Mouse (Mus musculus): ENCODE results near the gene Gm20388. TPM values are rescaled to one million over a fixed set of nuclear protein-coding genes. Genes with fewer than 3 reads are reported as not detected.

The Gm20388 gene
- total RNA-seq, 2 experiments from 2014 or later: 2.4 to 2.6 TPM

DNA sequence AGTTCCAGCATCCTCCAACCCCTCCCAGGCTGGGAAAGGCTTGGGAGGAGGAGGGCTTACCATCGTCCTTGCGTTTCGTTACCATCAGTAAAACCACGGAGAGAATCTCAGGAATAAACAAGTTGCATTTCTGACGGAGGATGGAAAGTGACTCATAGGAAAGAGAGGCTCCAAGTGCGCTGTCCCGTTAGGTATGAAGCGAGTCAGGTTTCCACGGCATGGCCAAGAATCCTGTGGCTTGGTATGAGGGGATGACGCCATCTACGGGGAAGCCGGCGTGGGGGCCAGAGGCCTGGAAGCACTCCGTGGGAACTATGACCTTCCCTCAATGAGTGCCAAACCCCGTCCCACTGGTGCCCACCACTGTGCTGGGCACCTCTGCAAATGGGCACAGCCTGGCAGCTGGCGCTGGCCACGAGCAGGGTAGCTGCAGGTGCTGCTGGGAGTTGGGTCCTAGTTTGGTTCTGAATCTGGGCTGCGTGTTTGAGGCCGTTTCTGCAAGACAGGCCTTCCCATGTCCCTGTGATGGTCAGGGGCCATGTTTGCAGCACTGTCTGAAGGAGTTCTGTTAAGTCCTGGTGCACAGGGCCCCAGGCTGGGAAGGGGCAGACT, 2275.8 kb downstream of the Gm20388 start:
- intact Hi-C loops (cut with DNase I): no loop called here
- DNase-seq (ENCODE audit: extremely low spot score in 1 of 2, low spot score in 2 of 2): no peak
- TF ChIP-seq CTCF (IDR thresholded peaks at IDR 0.05): no peak
- Histone ChIP-seq H3K4me3 (no peak overlapping the region), H3K27ac (no peak overlapping the region)

DNA sequence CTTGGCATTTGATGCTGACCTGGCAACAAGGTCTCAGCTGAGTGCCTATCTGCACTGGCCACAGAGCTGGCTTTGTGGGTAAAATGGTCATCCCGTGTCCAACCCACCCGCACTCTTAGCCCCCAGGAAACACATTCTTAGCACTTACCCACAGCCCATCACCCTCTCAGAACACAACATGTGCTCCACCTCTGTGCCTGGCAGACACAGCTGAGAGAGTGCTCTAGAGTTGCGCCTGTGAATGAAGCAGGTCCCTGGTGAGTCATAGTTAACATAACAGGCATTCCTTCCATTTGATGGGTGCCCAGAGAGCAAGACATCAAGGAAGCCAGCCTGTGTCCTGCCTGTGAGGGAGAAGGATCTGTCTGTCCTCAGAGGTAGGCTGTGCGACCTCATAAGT, 2276.6 kb downstream of the Gm20388 start:
- intact Hi-C loops (cut with DNase I): no loop called here
- H3K4me3 ChIP-seq: no peak overlapping the region
- TF ChIP-seq CTCF (IDR thresholded peaks at IDR 0.05): no peak
- no peak for DNase-seq (ENCODE audit: extremely low spot score in 1 of 2, low spot score in 2 of 2)
- H3K27ac ChIP-seq: no peak overlapping the region

DNA sequence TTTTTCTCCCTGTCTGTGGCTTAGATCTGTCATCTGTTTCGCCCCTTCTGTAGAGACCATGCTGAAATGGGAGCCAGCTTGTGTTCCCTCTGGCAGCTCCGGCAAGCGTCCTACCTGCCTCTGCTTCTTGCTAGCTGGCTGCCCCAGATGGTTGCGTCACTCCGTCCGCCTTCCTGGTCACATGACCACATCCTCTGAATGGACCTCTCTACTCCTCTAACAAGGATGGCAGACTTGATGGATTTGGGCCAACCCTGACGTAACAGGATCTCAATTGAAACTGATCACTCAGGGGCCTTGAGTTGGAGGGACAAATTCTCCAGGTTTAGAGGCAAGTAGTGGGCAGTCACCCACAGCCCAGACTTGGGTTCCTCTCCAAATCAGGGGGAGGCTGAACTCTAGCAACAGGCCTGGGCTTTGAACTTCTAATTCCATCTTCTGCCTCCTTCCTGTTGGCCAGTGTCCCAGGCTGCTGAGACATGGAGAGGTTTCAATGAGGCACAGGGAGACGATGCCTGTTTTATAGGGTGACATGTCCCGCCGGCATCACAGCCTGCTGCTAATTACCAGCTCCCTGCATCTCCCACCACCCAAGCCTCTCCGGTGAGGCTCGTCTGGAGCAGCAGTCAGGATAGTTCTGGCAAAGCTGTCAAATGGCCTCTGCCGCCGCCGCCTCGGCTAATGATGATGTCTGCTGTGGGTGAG, 2279.9 kb downstream of the Gm20388 start:
- H3K4me3 ChIP-seq: no peak overlapping the region
- intact Hi-C loops (cut with DNase I): loop anchor here (2.0 kb wide), 1 partner anchor 40 kb away; no protein-coding TSS in a partner anchor
- no peak for TF ChIP-seq CTCF (IDR thresholded peaks at IDR 0.05)
- H3K27ac ChIP-seq: no peak overlapping the region
- peak; percentile 32 to 33 for DNase-seq (ENCODE audit: extremely low spot score in 1 of 2, low spot score in 2 of 2)

DNA sequence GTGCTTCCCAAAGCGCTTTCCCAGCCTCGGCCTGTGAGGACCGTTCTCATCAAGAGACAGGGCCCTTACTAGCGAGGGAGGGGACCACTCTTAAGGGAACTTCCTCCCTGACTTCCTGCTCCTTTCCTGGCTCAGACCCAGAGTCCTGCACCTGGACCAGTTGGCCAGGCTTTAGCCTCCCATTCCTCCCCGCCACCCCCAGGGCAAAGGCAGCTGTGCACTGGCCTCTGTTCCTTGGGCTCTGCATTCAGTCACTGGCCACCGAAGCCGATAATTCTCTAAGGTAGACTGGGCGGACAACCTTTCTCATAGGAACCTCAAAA, 2280.4 kb downstream of the Gm20388 start:
- Histone ChIP-seq H3K27ac (no peak overlapping the region), H3K4me3 (no peak overlapping the region)
- no peak for TF ChIP-seq CTCF (IDR thresholded peaks at IDR 0.05)
- DNase-seq (ENCODE audit: extremely low spot score in 1 of 2, low spot score in 2 of 2): no peak
- intact Hi-C loops (cut with DNase I): loop anchor here (2.0 kb wide), 1 partner anchor 40 kb away; no protein-coding TSS in a partner anchor

DNA sequence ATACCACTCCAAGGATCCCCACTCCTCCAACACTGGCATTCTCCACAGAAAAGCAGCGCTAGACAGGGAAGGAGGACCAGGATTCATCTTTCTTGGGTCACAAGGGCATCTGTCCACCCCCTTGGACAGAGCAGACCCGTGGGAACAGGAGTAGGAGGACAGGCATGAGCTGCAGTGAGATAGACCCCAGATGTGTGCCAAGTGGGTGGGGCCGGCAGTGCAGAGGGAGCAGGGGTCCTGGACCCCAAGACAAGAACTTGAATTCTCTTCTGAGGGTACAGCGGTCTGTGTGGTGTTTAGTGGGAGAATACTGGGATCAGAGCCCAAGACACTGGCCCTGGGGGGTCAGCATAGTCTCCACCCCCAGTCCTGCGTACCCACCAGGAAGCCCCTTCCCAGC, 2282.1 kb downstream of the Gm20388 start:
- no peak overlapping the region for H3K4me3 ChIP-seq
- intact Hi-C loops (cut with DNase I): no loop called here
- no peak overlapping the region for H3K27ac ChIP-seq
- no peak for DNase-seq (ENCODE audit: extremely low spot score in 1 of 2, low spot score in 2 of 2)
- TF ChIP-seq CTCF (IDR thresholded peaks at IDR 0.05): no peak

DNA sequence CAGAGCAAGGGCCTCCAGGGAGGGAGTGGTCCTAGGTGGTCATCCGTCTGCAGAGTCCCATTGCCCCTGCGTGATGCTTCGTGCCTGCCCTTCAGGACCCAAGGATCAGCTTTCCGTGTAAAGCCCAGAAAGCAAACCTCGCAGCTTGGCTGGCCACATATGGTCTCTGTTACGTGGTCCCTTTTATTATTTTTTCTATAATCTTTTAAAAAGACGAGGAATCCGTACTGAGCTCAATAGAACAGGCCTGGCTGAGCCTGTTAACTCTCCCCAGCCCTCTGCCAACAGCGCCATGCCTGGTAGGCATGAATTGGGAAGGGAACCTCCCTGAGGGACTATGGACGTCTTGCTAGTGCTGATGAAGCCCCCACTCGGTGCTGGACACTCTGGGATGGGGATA, 2282.9 kb downstream of the Gm20388 start:
- H3K27ac ChIP-seq: no peak overlapping the region
- intact Hi-C loops (cut with DNase I): no loop called here
- H3K4me3 ChIP-seq: no peak overlapping the region
- no peak for DNase-seq (ENCODE audit: extremely low spot score in 1 of 2, low spot score in 2 of 2)
- TF ChIP-seq CTCF (IDR thresholded peaks at IDR 0.05): no peak

DNA sequence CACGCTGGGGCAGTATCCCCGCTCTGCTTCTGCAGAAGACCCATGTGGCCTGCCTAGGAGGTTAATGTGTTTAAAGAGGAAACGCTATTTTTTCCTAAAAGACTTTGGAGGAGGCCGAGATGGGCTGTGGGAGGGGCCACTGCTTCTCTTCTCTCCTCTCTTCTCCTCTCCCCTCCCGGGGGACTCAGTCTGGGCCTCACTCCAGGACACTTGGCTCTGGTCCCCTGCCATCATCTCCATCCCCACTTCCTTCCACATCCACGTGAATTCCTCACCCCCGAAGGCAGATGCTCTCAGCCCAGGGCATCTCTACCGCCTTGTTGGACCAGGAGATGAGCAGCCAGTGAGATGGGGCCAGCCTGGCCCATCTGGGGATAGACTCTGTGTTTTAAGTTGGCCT, 2283.8 kb downstream of the Gm20388 start:
- H3K27ac ChIP-seq: no peak overlapping the region
- intact Hi-C loops (cut with DNase I): no loop called here
- DNase-seq (ENCODE audit: extremely low spot score in 1 of 2, low spot score in 2 of 2): no peak
- no peak for TF ChIP-seq CTCF (IDR thresholded peaks at IDR 0.05)
- no peak overlapping the region for H3K4me3 ChIP-seq

DNA sequence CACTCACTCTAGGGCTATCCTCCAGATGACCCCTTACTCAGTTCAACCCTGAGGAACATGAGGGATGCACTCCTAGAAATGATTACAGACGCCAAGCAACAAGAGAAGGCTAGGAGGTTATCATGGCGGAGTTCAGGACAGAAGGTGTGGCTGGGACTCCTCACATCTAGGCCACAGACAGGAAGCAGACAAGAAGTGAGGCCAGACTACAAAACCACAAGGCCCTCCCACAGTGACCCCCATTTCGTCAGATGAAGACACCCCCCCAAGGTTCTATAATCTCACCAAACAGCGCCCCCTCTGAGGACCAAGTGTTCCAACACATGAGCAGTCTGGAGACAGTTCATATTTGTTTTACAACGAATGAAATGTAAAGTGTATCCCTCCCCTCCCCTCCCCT, 2286.7 kb downstream of the Gm20388 start:
- no peak for DNase-seq (ENCODE audit: extremely low spot score in 1 of 2, low spot score in 2 of 2)

DNA sequence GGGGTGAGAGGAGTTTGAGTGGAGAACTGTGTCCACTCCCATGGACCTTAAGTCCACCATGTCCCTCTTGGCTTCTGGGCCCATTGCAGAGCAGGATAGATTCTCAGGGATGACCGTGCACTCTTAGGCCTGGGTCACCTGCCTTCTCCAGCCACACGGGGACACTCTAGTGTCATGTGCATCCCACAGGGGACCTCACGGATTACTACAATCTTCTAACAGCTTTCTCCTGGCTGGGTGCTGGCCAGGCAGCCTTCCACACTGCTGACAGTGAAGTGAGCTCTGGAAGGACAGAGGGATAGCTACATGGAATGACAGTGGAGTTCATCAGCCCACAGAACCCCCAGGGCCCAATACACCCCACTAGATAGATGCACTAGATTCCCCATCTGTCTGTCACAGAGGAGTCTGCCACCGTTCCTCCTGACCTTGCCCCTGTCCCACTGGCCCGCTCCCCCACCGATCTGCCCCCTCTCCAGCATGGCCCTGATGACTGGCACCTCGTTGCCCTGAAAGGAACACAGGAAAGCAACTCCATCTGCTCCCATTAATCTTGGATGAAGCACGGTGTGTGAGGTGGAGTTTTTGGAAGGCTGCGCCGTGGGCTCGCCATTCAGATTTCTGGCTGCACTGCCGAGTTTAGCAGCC, 2287.9 kb downstream of the Gm20388 start:
- H3K4me3 ChIP-seq: no peak overlapping the region
- intact Hi-C loops (cut with DNase I): no loop called here
- H3K27ac ChIP-seq: no peak overlapping the region
- no peak for DNase-seq (ENCODE audit: extremely low spot score in 1 of 2, low spot score in 2 of 2)
- TF ChIP-seq CTCF (IDR thresholded peaks at IDR 0.05): peak; percentile 16

More for the DNA sequence above, 2286.7 kb downstream of the Gm20388 start:
- intact Hi-C loops (cut with DNase I): no loop called here
- H3K27ac ChIP-seq: no peak overlapping the region
- H3K4me3 ChIP-seq: no peak overlapping the region
- no peak for TF ChIP-seq CTCF (IDR thresholded peaks at IDR 0.05)

DNA sequence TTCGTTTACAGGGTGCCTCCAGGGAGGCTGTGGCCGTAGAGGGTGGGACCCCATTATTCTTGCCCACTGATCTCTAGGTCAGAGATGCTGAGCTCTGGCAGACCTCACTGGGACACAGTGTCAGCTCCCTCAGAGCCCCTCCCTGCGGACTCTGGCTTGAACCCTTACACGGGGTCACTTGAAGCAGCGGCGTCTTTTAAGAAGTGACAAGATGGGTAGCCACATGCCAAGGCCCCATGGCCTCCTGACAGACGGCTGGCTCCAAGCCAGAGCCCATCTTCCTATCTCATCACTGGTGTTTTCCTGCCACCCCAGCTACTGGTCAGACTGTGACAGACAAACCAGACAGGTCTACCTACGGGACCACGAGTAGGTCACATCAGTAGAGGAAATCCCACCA, 2288.6 kb downstream of the Gm20388 start:
- intact Hi-C loops (cut with DNase I): no loop called here

DNA sequence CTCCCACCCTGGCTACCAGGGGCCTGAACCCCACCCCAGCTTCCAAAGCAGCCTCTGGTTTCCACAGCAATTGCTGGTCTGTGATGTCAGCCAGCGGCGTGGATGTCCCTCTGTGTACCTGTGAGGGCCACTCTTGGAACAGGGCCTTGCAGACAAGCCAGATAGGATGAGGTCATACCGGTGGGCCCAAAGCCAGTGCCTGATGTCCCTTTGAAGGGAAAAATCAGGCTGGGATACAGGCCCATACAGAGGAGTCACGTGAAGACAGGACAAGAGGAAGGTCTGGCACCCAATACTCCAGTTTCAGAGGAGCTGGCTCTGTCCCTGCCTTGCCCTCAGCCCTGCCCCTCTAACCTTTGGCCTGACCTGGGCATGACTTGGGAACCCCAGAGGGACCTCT, 2289.2 kb downstream of the Gm20388 start:
- intact Hi-C loops (cut with DNase I): no loop called here
- Histone ChIP-seq H3K27ac (no peak overlapping the region), H3K4me3 (no peak overlapping the region)
- no peak for DNase-seq (ENCODE audit: extremely low spot score in 1 of 2, low spot score in 2 of 2)
- TF ChIP-seq CTCF (IDR thresholded peaks at IDR 0.05): no peak

More for the DNA sequence above, 2288.6 kb downstream of the Gm20388 start:
- Histone ChIP-seq H3K4me3 (no peak overlapping the region), H3K27ac (no peak overlapping the region)
- no peak for TF ChIP-seq CTCF (IDR thresholded peaks at IDR 0.05)
- no peak for DNase-seq (ENCODE audit: extremely low spot score in 1 of 2, low spot score in 2 of 2)

DNA sequence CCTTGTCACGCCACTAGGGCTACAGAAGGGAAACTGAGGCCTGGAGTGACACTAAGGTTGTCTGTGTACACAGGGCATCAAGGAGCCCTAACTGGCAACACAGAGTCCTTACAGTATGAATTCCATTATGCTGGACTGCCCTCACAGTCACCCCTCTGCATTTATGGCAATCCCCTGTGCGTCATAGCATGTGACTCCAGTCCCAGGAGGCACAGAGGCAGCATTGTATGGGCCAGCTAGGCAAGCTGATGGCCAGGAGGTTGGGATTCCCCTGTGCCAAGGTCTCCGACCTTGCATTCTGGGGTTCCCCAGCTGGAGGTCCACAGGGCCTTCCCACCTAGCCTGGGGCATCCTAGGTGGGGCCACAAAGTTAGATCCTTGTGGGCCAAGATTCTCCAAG, 2300.9 kb downstream of the Gm20388 start:
- no peak for DNase-seq (ENCODE audit: extremely low spot score in 1 of 2, low spot score in 2 of 2)
- Histone ChIP-seq H3K27ac (no peak overlapping the region), H3K4me3 (no peak overlapping the region)
- TF ChIP-seq CTCF (IDR thresholded peaks at IDR 0.05): no peak
- intact Hi-C loops (cut with DNase I): no loop called here
